ENCODE assay signal across 8 mouse cellular contexts in the genomic region with DNA sequence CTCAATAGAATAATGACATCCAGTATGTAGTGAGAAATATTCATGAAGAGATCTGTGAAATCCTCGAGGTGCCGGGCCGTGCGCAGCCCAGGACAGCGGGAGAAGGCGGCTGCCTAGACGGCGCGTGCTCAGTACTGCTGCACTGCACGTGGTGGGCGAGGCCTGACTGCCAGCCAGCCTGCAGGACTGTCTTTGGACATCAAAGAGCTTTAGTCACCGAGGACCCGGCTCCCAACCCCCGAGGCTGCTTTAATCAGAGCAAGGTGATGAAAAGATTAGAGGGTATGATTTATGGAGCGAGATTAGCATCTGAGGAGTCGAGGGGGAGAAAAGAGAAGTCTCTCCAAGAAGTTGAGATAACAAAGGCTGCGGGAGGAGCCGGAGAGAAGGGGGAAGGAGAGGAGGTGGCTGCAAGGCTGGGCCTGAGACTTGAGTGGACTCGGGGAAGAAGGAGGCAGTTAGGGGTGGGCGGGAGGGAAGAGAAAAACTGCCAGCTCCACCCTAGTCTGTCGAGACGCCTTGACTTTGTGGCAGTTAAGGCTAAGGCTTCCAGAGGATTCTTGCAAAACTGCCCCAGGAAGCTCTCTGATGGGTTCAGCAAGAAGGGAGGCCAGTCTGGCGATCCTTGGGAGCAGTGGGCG.
DNase-seq lines count a peak whose midpoint lies in the region; ATAC-seq lines count a peak whose summit lies in the region.

No protein-coding gene starts in this region.

- no peaks in the 10 kb centered on the region for H3K9me3 ChIP-seq in forebrain, embryonic 13.5 days (replicated peaks)
- no peaks in the 10 kb centered on the region for H3K9me3 ChIP-seq in liver, embryonic 11.5 days (ENCODE audit: control insufficient read depth, low read length)

- H3K4me3 ChIP-seq in forebrain, embryonic 13.5 days, result no peak overlapping the region
- H3K4me3 ChIP-seq in liver, embryonic 11.5 days (ENCODE audit: low read depth, low read length), result no peak overlapping the region

- no peaks in the 10 kb centered on the region for H3K36me3 ChIP-seq in forebrain, embryonic 13.5 days (ENCODE audit: poor library complexity, severe bottlenecking)
- no peaks in the 10 kb centered on the region for H3K36me3 ChIP-seq in liver, embryonic 11.5 days (ENCODE audit: control insufficient read depth, insufficient read depth, low read length)

- no peak overlapping the region for H3K9ac ChIP-seq in forebrain, embryonic 13.5 days
- H3K9ac ChIP-seq in liver, embryonic 11.5 days (ENCODE audit: low read depth, low read length), result no peak overlapping the region

- H3K27ac ChIP-seq in forebrain, embryonic 13.5 days, result no peak overlapping the region
- no peak overlapping the region for H3K27ac ChIP-seq in liver, embryonic 11.5 days (ENCODE audit: low read depth, low read length)

- peaks cover 28% of the 10 kb centered on the region for H3K4me1 ChIP-seq in forebrain, embryonic 13.5 days
- no peaks in the 10 kb centered on the region for H3K4me1 ChIP-seq in liver, embryonic 11.5 days (replicated peaks; ENCODE audit: control insufficient read depth, insufficient read depth, low read length)

- ATAC-seq in forebrain, embryonic 13.5 days, result peak; percentile 62; the same call in 1 of the 2 replicates
- no peak for ATAC-seq in erythroblast, adult 5-6 weeks (replicated peaks; ENCODE audit: low FRiP score, poor library complexity, severe bottlenecking)
- no peak for ATAC-seq in liver, embryonic 11.5 days (replicated peaks; ENCODE audit: low FRiP score)

- H3K4me2 ChIP-seq in forebrain, embryonic 13.5 days, result no peak overlapping the region
- H3K4me2 ChIP-seq in liver, embryonic 11.5 days, result no peak overlapping the region

- WGBS in forebrain, embryonic 13.5 days, result 39% methylated on average over 24 of the region's 24 CpGs
- 25% methylated on average over 24 of the region's 24 CpGs for WGBS in liver, embryonic 11.5 days

- H3K27me3 ChIP-seq in forebrain, embryonic 13.5 days, result peaks cover 11% of the 10 kb centered on the region
- peaks cover 17% of the 10 kb centered on the region for H3K27me3 ChIP-seq in liver, embryonic 11.5 days (replicated peaks; ENCODE audit: control insufficient read depth, insufficient read depth, low read length)

- peak; percentile 13 for DNase-seq in kidney, postnatal 14 days
- no peak for DNase-seq in kidney, adult 18-20 months
- peak; percentile 36 to 42 for DNase-seq in adrenal gland, postnatal 36 days
- peak; percentile 61 for DNase-seq in mesoderm, embryonic 11.5 days (ENCODE audit: low read depth, low spot score)
- DNase-seq in spleen, postnatal 4 days (ENCODE audit: low spot score in 2 of 2), result no peak
- DNase-seq in liver, embryonic 11.5 days (ENCODE audit: low spot score), result no peak

Comparison
In these comparisons a context has a peak if more than half of its experiments do, and no peak if none do; other contexts are left out.
1. DNase-seq: peak in kidney, postnatal 14 days (single experiment), adrenal gland, postnatal 36 days (2 of 2) and mesoderm, embryonic 11.5 days (single experiment); none in kidney, adult 18-20 months (single experiment), spleen, postnatal 4 days (0 of 2) and liver, embryonic 11.5 days (single experiment).